Mouse (Mus musculus): ENCODE results near the gene Wnt10a. TPM values are rescaled to one million over a fixed set of nuclear protein-coding genes. Genes with fewer than 3 reads are reported as not detected.

The Wnt10a gene
- polyA plus RNA-seq (2015; fragmentation: Nextera tagmentation; extraction: Ambion mirVana) = 0.16 TPM in 1 of 2 replicates, not detected in the other

DNA sequence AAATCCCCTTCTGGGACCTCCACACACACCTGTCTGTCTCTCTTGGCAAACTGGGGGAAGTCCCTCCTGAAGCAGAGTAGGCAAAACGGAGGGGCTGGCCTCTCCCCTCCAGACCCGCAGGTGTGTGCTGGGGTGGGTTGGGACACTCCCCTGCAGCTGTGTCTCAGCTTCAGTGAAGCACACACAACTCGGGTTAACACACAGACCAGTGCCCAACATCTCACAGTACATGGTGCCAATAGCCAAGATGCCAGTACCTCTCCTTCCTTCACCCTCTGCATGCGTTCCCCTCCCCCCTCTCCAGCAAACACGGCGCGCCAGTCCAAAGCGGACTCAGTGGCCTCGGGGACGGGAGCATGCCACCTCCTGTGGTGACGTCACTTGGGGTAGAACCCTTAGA is at the start of gene Wnt10a:
TSS of gene Wnt10a (plus strand) at position 268 of the 400 bp plus-strand sequence.
- H3K4me3 ChIP-seq = peak within 1 kb of the TSS; percentile 39
- peaks cover 24% of the 10 kb centered on the region for H3K4me1 ChIP-seq (replicated peaks)
- WGBS = 3% methylated on average over 8 of the region's 11 CpGs
- H3K27me3 ChIP-seq = peaks cover 99% of the 10 kb centered on the region
- H3K27ac ChIP-seq = no peak within 1 kb of the TSS
- peak within 1 kb of the TSS; percentile 60 for H3K4me2 ChIP-seq
- no peaks in the 10 kb centered on the region for H3K36me3 ChIP-seq
- 0 out of 2 replicates have a peak within 1 kb of the TSS, but pooled peaks have one; percentile 32 for H3K9ac ChIP-seq
- H3K9me3 ChIP-seq (replicated peaks) = no peaks in the 10 kb centered on the region
- ATAC-seq (replicated peaks; ENCODE audit: insufficient number of reproducible peaks, insufficient read depth, low FRiP score, low read depth) = no peak

DNA sequence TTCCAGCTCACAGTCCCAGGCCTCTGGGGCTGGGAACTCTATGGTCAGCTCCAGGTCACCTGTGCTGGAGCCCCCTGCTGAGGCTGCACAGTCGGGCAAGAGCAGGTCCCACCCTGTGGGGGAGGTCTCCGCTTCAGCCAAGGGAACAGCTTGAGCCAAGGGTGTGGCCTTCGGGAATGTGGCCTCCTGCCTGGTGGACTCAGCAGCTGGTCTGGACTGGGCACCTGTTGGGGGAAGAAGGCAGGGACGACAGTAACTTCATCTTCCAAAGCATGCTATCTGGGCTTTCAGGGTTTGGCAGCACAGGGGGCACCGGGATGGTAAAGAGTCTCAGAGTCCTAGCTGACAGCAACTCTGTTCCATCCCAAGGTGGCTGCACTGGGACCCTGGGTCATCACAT is 44.0 kb upstream of the Wnt10a start:
- peaks cover 30% of the 10 kb centered on the region for H3K4me1 ChIP-seq (replicated peaks)
- H3K36me3 ChIP-seq = no peaks in the 10 kb centered on the region
- H3K9me3 ChIP-seq (replicated peaks) = no peaks in the 10 kb centered on the region
- H3K27me3 ChIP-seq = peaks cover 8% of the 10 kb centered on the region; the same call in 1 of the 2 replicates
- H3K27ac ChIP-seq = no peak overlapping the region
- no peak overlapping the region for H3K4me2 ChIP-seq
- WGBS = 69% methylated on average over 5 of the region's 5 CpGs
- no peak overlapping the region for H3K4me3 ChIP-seq
- H3K9ac ChIP-seq = no peak overlapping the region
- no peak for ATAC-seq (replicated peaks; ENCODE audit: insufficient number of reproducible peaks, insufficient read depth, low FRiP score, low read depth)

DNA sequence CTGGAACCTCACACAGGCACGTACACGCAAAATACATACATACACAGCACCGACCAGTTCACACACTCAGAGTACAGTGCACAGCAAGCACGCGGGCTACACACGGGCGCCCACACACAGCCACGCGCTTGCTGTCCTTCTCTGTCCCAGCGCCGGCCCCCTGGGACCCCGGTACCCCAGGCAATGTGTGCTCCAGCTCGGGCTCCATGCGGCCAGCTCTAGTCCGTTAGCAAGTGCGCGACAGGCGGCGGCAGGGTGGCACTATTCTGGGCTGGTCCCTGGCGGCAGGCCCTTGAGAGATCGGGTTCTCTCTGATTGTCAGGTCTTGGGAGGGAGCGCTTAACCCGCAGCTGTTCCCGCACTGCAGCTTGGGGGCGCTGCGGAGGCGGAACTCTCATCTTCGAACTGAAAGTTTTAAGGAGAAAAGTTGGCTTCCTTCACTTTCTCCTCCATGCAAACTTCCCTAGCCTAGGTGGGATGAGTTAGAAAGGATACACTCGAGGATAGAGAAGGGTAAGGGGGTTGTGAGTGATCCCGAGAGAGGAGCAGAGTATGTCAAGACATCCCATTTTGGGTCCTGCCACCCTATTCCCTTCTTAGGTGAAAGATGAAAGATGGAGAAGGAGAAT is 42.6 kb upstream of the Wnt10a start, which contains the start of gene Prkag3:
TSS of gene Prkag3 (minus strand) at position 579 of the 629 bp plus-strand sequence.
- peak within 1 kb of the TSS; percentile 81 for H3K27ac ChIP-seq
- peak within 1 kb of the TSS; percentile 69 for H3K9ac ChIP-seq
- H3K27me3 ChIP-seq = peaks cover 8% of the 10 kb centered on the region; the same call in 1 of the 2 replicates
- no peaks in the 10 kb centered on the region for H3K36me3 ChIP-seq
- ATAC-seq (replicated peaks; ENCODE audit: insufficient number of reproducible peaks, insufficient read depth, low FRiP score, low read depth) = peak; percentile 77
- H3K4me2 ChIP-seq = peak within 1 kb of the TSS; percentile 71
- H3K4me3 ChIP-seq = peak within 1 kb of the TSS; percentile 49
- 6% methylated on average over 30 of the region's 30 CpGs for WGBS
- H3K4me1 ChIP-seq (replicated peaks) = peaks cover 30% of the 10 kb centered on the region
- H3K9me3 ChIP-seq (replicated peaks) = no peaks in the 10 kb centered on the region

GRCm38 (mm10) chr1:74749301-74749700 is 42.0 kb upstream of the Wnt10a start:
- Histone ChIP-seq H3K4me2 (peak overlapping the region; percentile 71), H3K4me3 (peak overlapping the region; percentile 49), H3K9me3 (replicated peaks) (no peaks in the 10 kb centered on the region), H3K36me3 (no peaks in the 10 kb centered on the region), H3K4me1 (replicated peaks) (peaks cover 30% of the 10 kb centered on the region), H3K27ac (peak overlapping the region; percentile 81), H3K27me3 (peaks cover 8% of the 10 kb centered on the region; the same call in 1 of the 2 replicates), H3K9ac (0 out of 2 replicates have a peak overlapping the region, but pooled peaks have one; percentile 0)
- ATAC-seq (replicated peaks; ENCODE audit: insufficient number of reproducible peaks, insufficient read depth, low FRiP score, low read depth) = peak; percentile 92
- WGBS = 36% methylated on average over 7 of the region's 7 CpGs

DNA sequence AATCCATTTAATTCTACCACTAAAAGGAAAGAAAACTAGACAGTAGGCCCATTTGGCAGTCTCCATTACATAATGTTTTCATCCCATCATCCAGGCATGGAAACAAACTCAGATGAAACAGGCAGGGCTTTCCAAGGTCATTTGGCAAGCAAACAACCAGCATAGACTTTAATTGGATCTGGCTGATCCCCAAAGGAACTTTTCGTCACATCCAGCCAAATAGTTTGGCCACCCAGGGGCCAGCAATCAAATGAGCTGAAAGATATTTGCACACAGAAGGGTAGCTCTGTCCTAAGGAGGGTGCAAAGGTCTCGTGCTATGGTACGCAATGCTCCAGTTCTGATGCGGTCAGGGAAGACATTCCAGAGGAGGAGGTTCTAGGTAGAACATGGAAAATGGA is 40.6 kb upstream of the Wnt10a start:
- H3K4me3 ChIP-seq = no peak overlapping the region
- 82% methylated on average over 4 of the region's 4 CpGs for WGBS
- no peak overlapping the region for H3K9ac ChIP-seq
- H3K27ac ChIP-seq = 0 out of 2 replicates have a peak overlapping the region, but pooled peaks have one; percentile 3
- H3K4me2 ChIP-seq = no peak overlapping the region
- peaks cover 30% of the 10 kb centered on the region for H3K4me1 ChIP-seq (replicated peaks)
- no peak for ATAC-seq (replicated peaks; ENCODE audit: insufficient number of reproducible peaks, insufficient read depth, low FRiP score, low read depth)
- no peaks in the 10 kb centered on the region for H3K9me3 ChIP-seq (replicated peaks)
- no peaks in the 10 kb centered on the region for H3K36me3 ChIP-seq
- H3K27me3 ChIP-seq = peaks cover 8% of the 10 kb centered on the region; the same call in 1 of the 2 replicates

- no peak overlapping the region for H3K4me3 ChIP-seq
- WGBS = 87% methylated on average over 8 of the region's 8 CpGs
- H3K4me2 ChIP-seq = no peak overlapping the region
- no peaks in the 10 kb centered on the region for H3K36me3 ChIP-seq
- peaks cover 7% of the 10 kb centered on the region; the same call in 1 of the 2 replicates for H3K27me3 ChIP-seq
- ATAC-seq (replicated peaks; ENCODE audit: insufficient number of reproducible peaks, insufficient read depth, low FRiP score, low read depth) = no peak
- H3K9me3 ChIP-seq (replicated peaks) = no peaks in the 10 kb centered on the region
- peaks cover 30% of the 10 kb centered on the region for H3K4me1 ChIP-seq (replicated peaks)
- no peak overlapping the region for H3K27ac ChIP-seq
- no peak overlapping the region for H3K9ac ChIP-seq
These were observed 39.2 kb upstream of the Wnt10a start for GRCm38 (mm10) chr1:74752150-74752549.

DNA sequence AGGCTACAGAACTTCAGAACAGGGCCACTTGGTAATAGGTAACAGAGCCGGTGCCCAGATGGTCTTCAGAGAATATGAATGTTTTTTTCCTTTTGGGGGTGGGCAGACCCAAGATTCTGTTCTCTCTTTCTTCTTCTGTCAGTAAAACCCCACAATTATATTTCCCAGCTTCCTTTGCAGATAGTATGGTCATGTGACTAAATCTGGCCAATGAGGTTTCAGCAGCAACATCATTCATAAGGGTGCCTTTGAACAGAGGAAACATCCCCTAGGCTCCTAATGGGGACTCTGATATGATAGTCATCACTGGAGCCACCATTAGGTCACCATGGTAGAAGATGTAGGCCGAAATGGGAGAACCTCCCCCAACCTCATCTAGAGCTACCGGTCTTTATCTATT is 38.5 kb upstream of the Wnt10a start:
- WGBS = 96% methylated on average over 3 of the region's 3 CpGs
- H3K4me2 ChIP-seq = no peak overlapping the region
- no peaks in the 10 kb centered on the region for H3K36me3 ChIP-seq
- no peaks in the 10 kb centered on the region for H3K9me3 ChIP-seq (replicated peaks)
- H3K27me3 ChIP-seq = peaks cover 4% of the 10 kb centered on the region; the same call in 1 of the 2 replicates
- no peak for ATAC-seq (replicated peaks; ENCODE audit: insufficient number of reproducible peaks, insufficient read depth, low FRiP score, low read depth)
- no peak overlapping the region for H3K9ac ChIP-seq
- no peak overlapping the region for H3K27ac ChIP-seq
- peaks cover 23% of the 10 kb centered on the region for H3K4me1 ChIP-seq (replicated peaks)
- H3K4me3 ChIP-seq = no peak overlapping the region

- Histone ChIP-seq H3K4me1 (replicated peaks) (peaks cover 21% of the 10 kb centered on the region), H3K27ac (no peak overlapping the region), H3K9ac (no peak overlapping the region), H3K4me2 (no peak overlapping the region), H3K27me3 (peaks cover 4% of the 10 kb centered on the region; the same call in 1 of the 2 replicates), H3K36me3 (no peaks in the 10 kb centered on the region), H3K4me3 (no peak overlapping the region), H3K9me3 (replicated peaks) (no peaks in the 10 kb centered on the region)
- WGBS = 80% methylated on average over 8 of the region's 8 CpGs
- ATAC-seq (replicated peaks; ENCODE audit: insufficient number of reproducible peaks, insufficient read depth, low FRiP score, low read depth) = no peak
These were observed 37.9 kb upstream of the Wnt10a start for GRCm38 (mm10) chr1:74753266-74753974.

GRCm38 (mm10) chr1:74754175-74754785 is 37.0 kb upstream of the Wnt10a start:
- H3K4me1 ChIP-seq (replicated peaks) = peaks cover 12% of the 10 kb centered on the region
- H3K9me3 ChIP-seq (replicated peaks) = no peaks in the 10 kb centered on the region
- no peak overlapping the region for H3K4me3 ChIP-seq
- WGBS = 64% methylated on average over 5 of the region's 5 CpGs
- no peak overlapping the region for H3K9ac ChIP-seq
- no peaks in the 10 kb centered on the region for H3K27me3 ChIP-seq
- no peak; the same call in 1 of the 2 replicates for ATAC-seq (replicated peaks; ENCODE audit: insufficient number of reproducible peaks, insufficient read depth, low FRiP score, low read depth)
- H3K4me2 ChIP-seq = no peak overlapping the region
- H3K36me3 ChIP-seq = no peaks in the 10 kb centered on the region
- no peak overlapping the region for H3K27ac ChIP-seq

DNA sequence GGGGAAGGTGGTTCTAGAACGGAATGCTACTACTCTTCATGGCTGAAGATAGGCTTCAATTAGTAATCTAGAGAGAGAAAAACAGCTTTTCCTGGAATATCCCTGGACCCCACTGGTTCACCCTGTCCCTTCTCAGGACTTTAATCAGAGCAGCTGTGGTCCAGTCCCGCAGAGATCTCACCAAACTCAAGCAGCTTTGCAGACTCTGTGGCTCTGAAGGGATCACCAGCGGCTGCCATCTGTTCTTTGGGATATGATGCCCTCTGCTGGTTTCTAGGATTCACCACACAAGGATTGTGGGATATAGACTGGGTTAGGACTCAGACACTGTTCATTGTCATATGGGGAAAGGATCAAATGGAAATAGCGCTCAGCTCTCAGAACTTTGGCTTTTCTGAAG is 31.5 kb upstream of the Wnt10a start:
- Histone ChIP-seq H3K4me3 (no peak overlapping the region), H3K27ac (no peak overlapping the region), H3K9ac (no peak overlapping the region), H3K36me3 (no peaks in the 10 kb centered on the region), H3K9me3 (replicated peaks) (no peaks in the 10 kb centered on the region), H3K4me1 (replicated peaks) (no peaks in the 10 kb centered on the region), H3K27me3 (peaks cover 17% of the 10 kb centered on the region), H3K4me2 (no peak overlapping the region)
- ATAC-seq (replicated peaks; ENCODE audit: insufficient number of reproducible peaks, insufficient read depth, low FRiP score, low read depth) = no peak
- WGBS = 18% methylated on average over 4 of the region's 4 CpGs

GRCm38 (mm10) chr1:74763081-74763480 is 28.2 kb upstream of the Wnt10a start:
- no peak for ATAC-seq (replicated peaks; ENCODE audit: insufficient number of reproducible peaks, insufficient read depth, low FRiP score, low read depth)
- no peaks in the 10 kb centered on the region for H3K4me1 ChIP-seq (replicated peaks)
- H3K9ac ChIP-seq = no peak overlapping the region
- WGBS = 3% methylated on average over 6 of the region's 6 CpGs
- no peak overlapping the region for H3K4me3 ChIP-seq
- H3K27ac ChIP-seq = no peak overlapping the region
- no peaks in the 10 kb centered on the region for H3K9me3 ChIP-seq (replicated peaks)
- peaks cover 38% of the 10 kb centered on the region for H3K27me3 ChIP-seq
- H3K4me2 ChIP-seq = no peak overlapping the region
- no peaks in the 10 kb centered on the region for H3K36me3 ChIP-seq
